Mouse (Mus musculus): Measurements from ENCODE around the gene Slc25a47.
"Not testable (repeated sequence)": the region's sequence is repeated elsewhere in the genome, so short reads cannot be mapped to it uniquely, and the experiment has no call there.

The Slc25a47 gene

DNA sequence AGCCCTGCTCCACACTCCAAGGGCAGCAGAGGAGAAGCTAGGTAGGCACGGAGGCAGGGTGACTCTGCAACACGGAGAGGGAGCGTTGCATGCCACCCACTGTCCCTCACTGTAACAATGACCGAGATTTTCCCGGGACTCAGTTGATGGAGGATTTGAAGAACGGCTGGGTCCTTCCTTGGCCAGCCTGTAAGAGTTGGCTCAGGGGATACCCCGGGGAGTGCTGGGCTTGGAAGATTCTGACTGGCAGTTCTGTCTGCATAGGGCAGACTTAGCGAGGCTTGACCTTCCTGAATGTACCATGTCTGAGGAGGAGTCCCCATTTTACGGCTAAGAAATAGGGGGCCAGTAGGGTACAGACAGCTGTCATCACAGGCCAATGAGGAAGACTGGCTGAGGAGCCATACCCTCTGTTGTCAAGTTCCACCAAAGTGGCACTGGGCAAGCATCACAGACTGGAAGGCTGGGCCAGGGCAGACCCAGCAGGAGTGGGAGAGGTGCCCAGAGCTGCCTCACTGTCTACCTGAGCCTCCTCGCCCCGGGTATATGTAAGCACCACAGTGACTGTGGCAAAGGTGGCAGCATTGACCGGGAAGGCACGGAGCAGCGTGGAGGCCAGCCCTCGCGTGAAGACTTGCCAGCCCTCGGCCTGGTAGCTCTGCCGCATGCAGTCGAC is 9.4 kb upstream of the Slc25a47 start:
- DNase-seq (ENCODE audit: low spot score in 2 of 2), result no peak

GRCm38 (mm10) chr12:108826958-108827535 is 8.8 kb upstream of the Slc25a47 start:
- no peak for DNase-seq (ENCODE audit: low spot score in 2 of 2)

- DNase-seq (ENCODE audit: low spot score in 2 of 2), result no peak
Observed at GRCm38 (mm10) chr12:108827641-108828040, 8.2 kb upstream of the Slc25a47 start.

DNA sequence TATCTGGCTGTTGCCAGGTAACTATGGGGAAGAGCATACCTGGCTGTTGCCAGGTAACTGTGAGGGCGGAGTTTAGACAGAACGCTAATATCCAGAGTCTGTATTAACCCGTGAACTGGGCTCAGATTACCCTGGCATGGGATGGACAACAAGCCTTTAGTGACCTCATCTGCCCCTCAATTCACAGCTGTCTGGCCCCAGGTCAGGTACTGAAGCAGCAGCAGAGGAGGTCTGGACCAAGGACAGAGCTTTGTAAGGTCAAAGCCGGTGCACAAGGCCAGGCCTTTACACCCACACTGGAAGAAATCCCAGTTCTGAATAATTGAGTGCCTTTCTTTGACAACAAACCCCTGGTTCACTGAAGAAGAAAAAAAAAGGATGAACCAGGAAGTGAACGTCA is 6.2 kb upstream of the Slc25a47 start:
- no peak for DNase-seq (ENCODE audit: low spot score in 2 of 2)

GRCm38 (mm10) chr12:108830358-108830757 is 5.5 kb upstream of the Slc25a47 start:
- no peak for DNase-seq (ENCODE audit: low spot score in 2 of 2)

GRCm38 (mm10) chr12:108831966-108832643 is 3.7 kb upstream of the Slc25a47 start:
- DNase-seq (ENCODE audit: low spot score in 2 of 2), result peak in 1 of 2 experiments; percentile 45

DNA sequence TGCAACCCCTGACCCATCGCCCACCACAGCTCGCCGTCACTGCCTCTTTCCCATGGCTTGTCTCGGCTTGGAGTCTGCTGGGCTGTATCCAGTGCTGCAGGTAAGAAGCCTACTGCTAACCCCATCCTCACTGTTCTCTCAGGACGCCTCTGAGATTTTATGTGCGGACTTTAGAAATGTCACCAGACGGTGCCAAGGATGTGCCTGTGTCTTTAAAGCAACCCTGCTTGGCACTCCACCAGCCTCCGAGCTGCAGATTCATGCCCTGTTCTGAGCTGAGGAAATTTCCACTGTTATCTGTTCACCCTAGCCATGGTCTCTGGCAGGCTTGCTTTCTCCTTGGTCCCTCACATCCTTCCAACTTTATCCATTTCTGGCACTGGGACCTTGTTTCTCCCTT is 3.0 kb upstream of the Slc25a47 start:
- no peak for DNase-seq (ENCODE audit: low spot score in 2 of 2)

DNA sequence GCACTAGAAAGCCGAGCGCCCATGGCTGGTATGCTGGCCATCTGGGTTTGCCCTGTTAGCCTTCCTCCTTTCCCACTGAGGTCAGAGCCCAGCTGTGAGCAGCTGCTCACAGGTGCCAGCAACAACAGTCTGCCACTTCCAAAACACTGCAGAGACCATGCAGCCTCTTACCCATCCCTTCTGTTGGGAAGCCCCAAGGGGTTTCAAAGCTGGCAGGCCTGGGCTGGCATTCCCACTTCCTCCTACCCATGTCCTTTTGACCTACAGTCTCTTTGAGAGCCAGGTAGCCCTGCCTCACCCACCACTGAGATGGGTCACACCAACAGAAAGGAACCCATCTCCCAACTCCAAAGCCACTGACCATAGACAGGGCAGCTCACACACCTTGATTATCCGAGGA is 2.4 kb upstream of the Slc25a47 start:
- DNase-seq (ENCODE audit: low spot score in 2 of 2), result no peak

GRCm38 (mm10) chr12:108834337-108834736 is 1.5 kb upstream of the Slc25a47 start:
- DNase-seq (ENCODE audit: low spot score in 2 of 2), result no peak

DNA sequence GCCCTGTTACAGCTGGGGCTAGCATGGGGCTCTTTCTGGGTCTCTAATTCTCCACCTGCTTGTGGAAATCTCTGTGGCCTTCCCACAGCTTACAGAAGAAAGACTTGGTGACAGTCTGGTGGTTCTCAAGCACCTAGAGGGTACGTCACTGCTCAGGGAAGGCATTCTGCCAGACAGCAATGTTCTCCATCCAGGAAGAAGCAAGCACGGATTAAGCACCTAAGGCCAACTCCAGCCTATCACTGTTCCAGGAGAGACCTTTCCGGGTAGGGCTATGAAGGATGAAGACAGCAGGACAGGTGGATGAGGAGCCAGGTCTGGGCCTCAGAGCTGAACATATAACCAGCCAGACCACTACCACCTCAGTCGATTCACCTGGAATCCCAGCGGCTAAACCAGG is 1.1 kb upstream of the Slc25a47 start:
- no peak for DNase-seq (ENCODE audit: low spot score in 2 of 2)

GRCm38 (mm10) chr12:108835208-108835839 is 522 bp upstream of the Slc25a47 start:
- no peak for DNase-seq (ENCODE audit: low spot score in 2 of 2)

DNA sequence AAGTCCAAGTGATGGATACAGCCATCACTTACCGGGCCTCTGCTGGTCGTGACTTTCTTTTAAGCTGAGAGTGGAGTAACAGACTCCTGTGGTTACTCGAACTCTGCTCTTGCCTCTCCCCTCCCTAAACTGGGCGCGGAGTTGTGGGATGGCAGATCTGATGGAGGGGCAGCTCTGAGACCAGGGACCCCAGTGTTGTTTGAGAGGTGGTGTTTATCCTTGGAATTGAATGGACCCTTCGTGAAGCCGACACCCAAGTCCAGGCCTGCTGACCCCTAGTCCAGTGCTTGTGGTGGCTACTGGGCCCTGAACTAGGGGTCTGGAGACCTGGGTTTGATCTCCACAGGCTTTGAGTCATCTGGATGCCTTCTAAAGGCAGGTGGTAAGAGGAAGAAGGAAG is 876 bp downstream of the Slc25a47 start:
- no peak for DNase-seq (ENCODE audit: low spot score in 2 of 2)

DNA sequence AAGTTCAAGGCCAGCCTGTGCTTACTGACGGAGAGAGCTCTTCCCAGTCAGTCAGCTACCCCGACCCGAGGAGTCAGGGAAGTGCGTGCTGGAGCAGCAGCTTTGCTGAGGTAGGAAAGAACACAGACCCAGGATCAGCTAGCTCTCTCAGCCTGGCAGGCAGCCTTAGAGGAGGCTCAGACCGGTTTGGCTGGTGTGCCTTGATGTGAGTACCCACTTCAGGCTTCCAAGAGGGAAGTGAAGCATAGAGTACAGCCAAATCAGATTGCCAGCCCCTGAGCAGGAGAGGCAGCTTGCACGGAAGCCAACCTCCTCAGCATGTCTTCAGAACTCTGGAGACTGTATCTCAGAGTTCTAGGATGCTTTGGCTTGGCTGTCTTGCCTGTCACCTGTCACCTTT is 5.3 kb downstream of the Slc25a47 start:
- DNase-seq (ENCODE audit: low spot score in 2 of 2), result no peak

- DNase-seq (ENCODE audit: low spot score in 2 of 2), result no peak
Observed at GRCm38 (mm10) chr12:108842663-108843062, 6.8 kb downstream of the Slc25a47 start.

DNA sequence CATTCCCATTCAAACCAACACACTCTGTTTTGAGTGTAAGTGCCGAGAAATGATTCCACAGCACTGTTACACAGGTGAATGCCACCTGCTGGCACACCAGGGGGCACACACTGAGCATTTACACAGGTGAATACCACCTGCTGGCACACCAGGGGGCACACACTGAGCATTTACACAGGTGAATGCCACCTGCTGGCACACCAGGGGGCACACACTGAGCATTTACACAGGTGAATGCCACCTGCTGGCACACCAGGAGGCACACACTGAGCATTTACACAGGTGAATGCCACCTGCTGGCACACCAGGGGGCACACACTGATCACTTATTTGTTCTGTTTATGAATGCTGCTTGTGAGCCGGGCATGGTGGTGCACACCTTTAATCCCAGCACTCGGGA is 12.2 kb downstream of the Slc25a47 start:
- not testable (repeated sequence) for DNase-seq (ENCODE audit: low spot score in 2 of 2)

DNA sequence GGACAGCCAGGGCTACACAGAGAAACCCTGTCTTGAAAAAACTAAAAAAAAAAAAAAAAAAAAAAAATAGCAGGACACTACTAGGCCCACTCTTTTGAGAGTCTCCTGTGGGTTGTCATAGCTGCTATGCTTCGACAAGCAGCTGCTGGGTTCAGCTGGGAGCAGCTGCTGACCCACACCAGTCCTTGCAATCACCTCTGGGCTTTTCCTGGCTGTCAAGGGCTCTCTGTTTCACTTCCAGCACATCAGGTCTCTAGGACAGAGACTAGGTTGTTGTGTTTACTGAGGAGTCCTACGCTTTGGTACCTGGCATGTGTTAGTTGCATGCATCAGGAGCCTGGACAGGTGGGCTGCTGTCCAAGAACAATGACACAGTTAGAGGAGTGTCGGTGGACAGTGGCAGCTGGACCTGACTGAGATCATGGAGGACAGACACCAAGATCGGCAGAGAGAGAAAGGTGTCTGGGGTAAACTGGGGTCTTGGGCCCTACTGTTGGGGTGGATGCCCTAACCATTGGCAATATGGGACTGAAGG is 13.7 kb downstream of the Slc25a47 start:
- no peak for DNase-seq (ENCODE audit: low spot score in 2 of 2)

DNA sequence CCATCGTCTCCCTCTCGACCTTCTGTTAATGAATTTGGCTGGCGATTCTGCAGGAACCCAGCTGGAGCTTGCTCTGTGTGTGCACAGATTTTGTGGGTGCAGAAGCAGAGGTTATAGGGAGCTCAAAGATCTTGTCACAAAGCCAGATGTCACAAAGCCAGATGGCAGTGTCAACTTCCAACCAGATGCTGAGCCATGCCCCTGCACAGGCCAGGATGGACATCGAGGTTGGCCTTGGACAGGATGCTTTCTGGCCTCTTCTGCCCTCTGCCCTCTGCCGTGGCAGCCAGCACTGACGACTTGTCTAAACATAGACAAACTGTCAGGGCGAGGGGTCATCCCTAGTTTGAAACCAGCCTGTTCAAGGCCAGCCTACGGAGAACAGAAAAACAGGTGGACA is 14.3 kb downstream of the Slc25a47 start:
- no peak for DNase-seq (ENCODE audit: low spot score in 2 of 2)

- DNase-seq (ENCODE audit: low spot score in 2 of 2), result no peak
Observed at GRCm38 (mm10) chr12:108850886-108851285, 15.0 kb downstream of the Slc25a47 start.

GRCm38 (mm10) chr12:108852822-108853221 is 17.0 kb downstream of the Slc25a47 start:
- DNase-seq (ENCODE audit: low spot score in 2 of 2), result no peak

GRCm38 (mm10) chr12:108855081-108855480 is 19.2 kb downstream of the Slc25a47 start:
- DNase-seq (ENCODE audit: low spot score in 2 of 2), result no peak

DNA sequence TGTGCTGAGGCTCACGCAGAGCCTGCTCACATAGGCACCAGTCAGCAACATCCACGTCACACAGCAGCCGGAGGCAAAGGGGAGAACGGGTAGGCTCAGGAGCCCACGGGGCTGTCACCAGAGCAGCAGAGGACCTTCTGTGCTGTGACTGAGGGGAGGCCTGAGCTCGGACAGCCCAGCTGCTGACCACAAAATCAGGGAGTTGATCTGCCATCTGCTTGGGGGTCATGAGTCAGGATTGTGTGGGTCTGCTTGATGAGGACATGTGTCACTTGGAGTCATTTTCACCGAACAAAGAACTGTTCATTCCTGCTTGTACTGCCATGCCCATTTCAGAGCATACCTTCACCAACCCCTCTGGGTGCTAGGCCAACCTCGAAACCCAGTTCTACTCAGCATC is 20.3 kb downstream of the Slc25a47 start:
- no peak for DNase-seq (ENCODE audit: low spot score in 2 of 2)

- no peak for DNase-seq (ENCODE audit: low spot score in 2 of 2)
Observed at GRCm38 (mm10) chr12:108857109-108857508, 21.3 kb downstream of the Slc25a47 start.
